Mouse (Mus musculus): Measurements from ENCODE around the gene Ptprj. TPM values are rescaled to one million over a fixed set of nuclear protein-coding genes. Genes with fewer than 3 reads are reported as not detected.

Gene Ptprj
- total RNA-seq, 2 experiments from 2014 or later, result 118 to 129 TPM

GRCm38 (mm10) chr2:90562126-90562670 lies 18.2 kb downstream of the Ptprj start:
- DNase-seq (ENCODE audit: extremely low spot score in 1 of 2, low spot score in 1 of 2), result no peak

GRCm38 (mm10) chr2:90560197-90560843 lies 20.1 kb downstream of the Ptprj start:
- DNase-seq (ENCODE audit: extremely low spot score in 1 of 2, low spot score in 1 of 2), result no peak

- DNase-seq (ENCODE audit: extremely low spot score in 1 of 2, low spot score in 1 of 2), result no peak
Measured at GRCm38 (mm10) chr2:90559688-90560196, 20.7 kb downstream of the Ptprj start.

- DNase-seq (ENCODE audit: extremely low spot score in 1 of 2, low spot score in 1 of 2), result no peak
Measured at GRCm38 (mm10) chr2:90559015-90559687, 21.3 kb downstream of the Ptprj start.

- DNase-seq (ENCODE audit: extremely low spot score in 1 of 2, low spot score in 1 of 2), result no peak
Measured at GRCm38 (mm10) chr2:90558361-90558760, 22.1 kb downstream of the Ptprj start.

- DNase-seq (ENCODE audit: extremely low spot score in 1 of 2, low spot score in 1 of 2), result no peak
Measured at GRCm38 (mm10) chr2:90557913-90558312, 22.5 kb downstream of the Ptprj start.

- no peak for DNase-seq (ENCODE audit: extremely low spot score in 1 of 2, low spot score in 1 of 2)
Measured at GRCm38 (mm10) chr2:90555744-90556143, 24.7 kb downstream of the Ptprj start.

GRCm38 (mm10) chr2:90554806-90555205 lies 25.6 kb downstream of the Ptprj start:
- no peak for DNase-seq (ENCODE audit: extremely low spot score in 1 of 2, low spot score in 1 of 2)

GRCm38 (mm10) chr2:90553861-90554260 lies 26.6 kb downstream of the Ptprj start:
- no peak for DNase-seq (ENCODE audit: extremely low spot score in 1 of 2, low spot score in 1 of 2)

- no peak for DNase-seq (ENCODE audit: extremely low spot score in 1 of 2, low spot score in 1 of 2)
Measured at GRCm38 (mm10) chr2:90550656-90551055, 29.8 kb downstream of the Ptprj start.

GRCm38 (mm10) chr2:90548541-90548940 lies 31.9 kb downstream of the Ptprj start:
- DNase-seq (ENCODE audit: extremely low spot score in 1 of 2, low spot score in 1 of 2), result no peak

GRCm38 (mm10) chr2:90547144-90547609 lies 33.3 kb downstream of the Ptprj start:
- no peak for DNase-seq (ENCODE audit: extremely low spot score in 1 of 2, low spot score in 1 of 2)

- DNase-seq (ENCODE audit: extremely low spot score in 1 of 2, low spot score in 1 of 2), result no peak
Measured at GRCm38 (mm10) chr2:90545261-90545660, 35.2 kb downstream of the Ptprj start.

GRCm38 (mm10) chr2:90543989-90544388 lies 36.5 kb downstream of the Ptprj start:
- no peak for DNase-seq (ENCODE audit: extremely low spot score in 1 of 2, low spot score in 1 of 2)

- DNase-seq (ENCODE audit: extremely low spot score in 1 of 2, low spot score in 1 of 2), result no peak
Measured at GRCm38 (mm10) chr2:90543106-90543702, 37.2 kb downstream of the Ptprj start.

- DNase-seq (ENCODE audit: extremely low spot score in 1 of 2, low spot score in 1 of 2), result no peak
Measured at GRCm38 (mm10) chr2:90542656-90543055, 37.8 kb downstream of the Ptprj start.

- no peak for DNase-seq (ENCODE audit: extremely low spot score in 1 of 2, low spot score in 1 of 2)
Measured at GRCm38 (mm10) chr2:90539206-90539605, 41.2 kb downstream of the Ptprj start.

- DNase-seq (ENCODE audit: extremely low spot score in 1 of 2, low spot score in 1 of 2), result no peak
Measured at GRCm38 (mm10) chr2:90537244-90537643, 43.2 kb downstream of the Ptprj start.

- no peak for DNase-seq (ENCODE audit: extremely low spot score in 1 of 2, low spot score in 1 of 2)
Measured at GRCm38 (mm10) chr2:90536555-90536954, 43.9 kb downstream of the Ptprj start.

- no peak for DNase-seq (ENCODE audit: extremely low spot score in 1 of 2, low spot score in 1 of 2)
Measured at GRCm38 (mm10) chr2:90534751-90535150, 45.7 kb downstream of the Ptprj start.

GRCm38 (mm10) chr2:90533944-90534343 lies 46.5 kb downstream of the Ptprj start:
- DNase-seq (ENCODE audit: extremely low spot score in 1 of 2, low spot score in 1 of 2), result no peak
